Mouse (Mus musculus) bone marrow macrophage, adult 2 months (primary cell): ENCODE measurements around the gene Mef2c. TPM values are rescaled to one million over a fixed set of nuclear protein-coding genes. Genes with fewer than 3 reads are reported as not detected.
A peak's percentile ranks its signal among the peaks of the same experiment; 100 is the strongest.

Source experiments
- H3K27ac ChIP-seq: 2 replicates; pipeline ENCODE4 v1.5.1; 2012; ENCODE audit warnings: low read depth, low read length; ENCODE audit not compliant: insufficient read depth
- H3K4me1 ChIP-seq: 2 replicates; pipeline ENCODE4 v1.6.1; 2012; ENCODE audit warnings: low read length; ENCODE audit not compliant: control insufficient read depth, insufficient read depth
- H3K4me3 ChIP-seq: 2 replicates; pipeline ENCODE4 v1.5.1; 2012; ENCODE audit warnings: mild to moderate bottlenecking, low read length, moderate library complexity; ENCODE audit not compliant: insufficient read depth
- CTCF ChIP-seq: IDR thresholded peaks from 2 replicates; pipeline ENCODE4 v1.5.1; 2012; ENCODE audit warnings: low read depth, mild to moderate bottlenecking, low read length, moderate library complexity
- POLR2A ChIP-seq: IDR thresholded peaks from 2 replicates; pipeline ENCODE4 v1.6.1; 2012; ENCODE audit warnings: mild to moderate bottlenecking, low read depth, low read length, borderline replicate concordance
- polyA plus RNA-seq: library from polyadenylated mRNA; stranded (reverse); fragments of >200 nt; gene quantifications from 2 replicates; pipeline ENCODE4 v1.2.4, GENCODE M21; 2012; ENCODE audit not compliant: missing spikeins, insufficient read depth, insufficient read length

Gene Mef2c
- polyA plus RNA-seq, 1 experiment: 61.5 TPM

DNA sequence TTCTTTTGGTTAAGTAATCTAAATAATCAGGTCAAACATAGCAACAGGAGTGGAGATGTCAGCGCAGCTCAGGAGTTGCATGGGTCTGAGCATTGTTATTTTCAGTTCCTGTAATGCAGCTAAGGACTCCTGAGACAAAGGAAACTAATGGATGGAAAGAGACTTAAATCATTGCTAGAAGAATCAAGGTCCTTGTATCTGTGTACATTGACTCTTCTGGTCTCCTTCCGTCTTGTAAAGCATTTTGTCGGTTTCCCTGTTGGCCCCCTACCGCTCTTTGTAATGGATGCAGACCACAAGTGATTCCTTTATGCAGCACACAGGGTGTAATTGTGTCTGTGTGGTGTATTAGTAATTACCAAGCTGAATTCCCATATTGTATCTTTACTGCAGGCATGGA lies 101.0 kb downstream of the Mef2c start:
- Histone ChIP-seq H3K27ac (peak overlapping the region; percentile 79), H3K4me1 (peaks cover 32% of the 10 kb centered on the region), H3K4me3 (no peak overlapping the region)
- TF ChIP-seq CTCF (no peak), POLR2A (no peak)

DNA sequence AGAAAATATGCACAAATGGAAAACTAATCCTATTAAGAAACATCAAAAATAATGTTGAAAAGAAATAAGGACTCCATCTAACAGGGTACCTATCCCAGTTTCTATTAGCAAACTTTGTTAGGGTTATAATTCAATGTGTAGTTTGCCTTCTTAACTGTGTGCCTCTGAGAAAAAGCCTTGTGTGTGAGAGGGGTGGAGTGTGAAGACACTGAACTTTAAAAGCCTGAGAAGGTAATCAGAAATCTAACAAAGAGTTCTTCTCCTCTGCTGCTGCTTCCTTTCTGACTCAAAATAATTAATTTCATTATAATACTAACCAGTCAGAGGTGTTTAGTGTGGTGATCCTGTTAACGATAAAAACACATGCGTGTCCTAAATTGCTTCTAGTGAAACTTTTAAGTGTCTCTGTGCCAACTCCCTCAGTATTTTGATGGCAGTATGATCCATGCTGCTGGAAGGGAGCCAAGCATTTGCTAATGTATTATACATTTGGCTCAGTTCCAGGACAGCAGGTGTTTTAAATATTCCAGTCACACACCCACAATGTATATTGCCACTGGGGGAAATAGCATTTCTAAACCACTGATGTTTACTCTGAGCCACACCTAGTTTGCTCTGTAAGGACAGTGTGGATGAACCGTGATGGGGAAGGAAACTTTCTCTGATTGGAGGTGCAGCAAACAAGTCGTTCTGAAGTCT lies 104.2 kb downstream of the Mef2c start:
- no peak overlapping the region for H3K4me3 ChIP-seq
- H3K4me1 ChIP-seq: peaks cover 33% of the 10 kb centered on the region
- H3K27ac ChIP-seq: peak overlapping the region; percentile 92
- TF ChIP-seq POLR2A (no peak), CTCF (no peak)

DNA sequence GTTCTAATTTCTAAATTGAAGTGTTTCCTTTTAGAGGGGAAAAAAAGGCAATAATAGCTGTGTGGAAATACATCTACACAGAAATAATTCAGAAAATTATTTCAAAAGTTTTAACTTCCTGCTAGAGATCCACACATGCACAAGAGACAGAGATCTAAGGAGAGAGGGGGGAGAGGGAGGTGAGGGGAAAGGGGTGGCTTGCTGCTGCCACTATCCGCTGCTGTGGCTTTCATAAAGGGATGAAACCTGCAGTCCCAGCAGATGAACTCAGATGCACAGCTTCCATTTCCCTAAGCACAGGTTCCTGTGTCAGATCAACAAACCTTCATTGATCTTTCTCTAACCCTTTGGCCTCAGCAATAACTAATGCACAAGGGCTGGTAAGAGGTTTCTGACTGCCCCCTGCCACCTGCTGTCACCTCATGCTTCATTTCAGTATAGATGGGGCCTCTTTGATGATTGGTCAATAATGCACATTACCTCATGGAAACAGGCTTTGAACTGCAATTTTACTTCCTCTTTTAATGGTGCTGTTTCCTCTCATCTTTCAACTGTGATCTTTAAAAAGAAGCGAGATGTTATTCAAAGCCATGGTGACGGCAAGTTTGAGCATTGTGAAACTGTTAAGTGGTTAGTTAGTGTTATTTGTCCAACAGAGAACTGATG lies 105.2 kb downstream of the Mef2c start:
- Histone ChIP-seq H3K4me3 (no peak overlapping the region; the same call in 1 of the 2 replicates), H3K27ac (peak overlapping the region; percentile 94), H3K4me1 (peaks cover 37% of the 10 kb centered on the region)
- TF ChIP-seq CTCF: no peak
- no peak for TF ChIP-seq POLR2A

DNA sequence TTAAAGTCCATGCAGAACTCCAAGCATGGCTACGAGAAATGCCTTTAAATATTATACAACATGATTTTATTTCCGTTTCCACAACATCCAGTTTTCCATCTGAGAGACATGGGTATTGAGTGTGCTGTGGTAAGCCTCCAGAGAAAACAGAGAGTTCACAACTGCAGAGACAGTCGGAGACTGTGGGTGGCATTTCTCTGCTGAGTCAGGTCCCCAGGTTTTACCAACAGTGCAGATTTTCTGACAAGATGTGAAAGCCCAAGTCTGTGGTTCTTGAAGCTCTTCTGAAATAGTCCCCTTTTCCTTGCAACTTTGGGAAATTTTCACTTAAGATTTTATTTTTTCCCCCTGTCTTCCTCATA lies 105.7 kb downstream of the Mef2c start:
- peak overlapping the region; percentile 94 for H3K27ac ChIP-seq
- H3K4me1 ChIP-seq: peaks cover 37% of the 10 kb centered on the region
- no peak for TF ChIP-seq CTCF
- TF ChIP-seq POLR2A: no peak
- H3K4me3 ChIP-seq: peak overlapping the region; percentile 6; the same call in 1 of the 2 replicates

DNA sequence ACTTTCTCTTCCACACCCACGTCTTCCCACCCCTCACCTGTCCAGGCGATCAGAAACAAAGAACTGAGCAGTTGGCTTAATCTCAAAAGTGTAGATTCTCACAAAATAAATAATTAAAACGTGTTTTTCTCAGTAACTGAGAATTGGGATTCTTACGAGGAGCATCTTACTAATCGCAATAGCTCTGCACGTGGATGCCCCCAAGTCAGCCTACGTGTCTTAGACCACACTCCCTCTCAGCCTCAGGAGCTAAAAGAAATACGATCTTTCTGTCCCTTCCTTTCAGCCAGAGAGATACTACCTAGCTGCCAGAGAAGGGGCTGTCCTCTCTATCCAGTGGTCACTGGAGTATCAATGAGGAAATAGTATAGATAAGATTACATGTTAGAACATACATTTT lies 106.3 kb downstream of the Mef2c start:
- Histone ChIP-seq H3K4me3 (peak overlapping the region; percentile 15; the same call in 1 of the 2 replicates), H3K27ac (peak overlapping the region; percentile 94), H3K4me1 (peaks cover 34% of the 10 kb centered on the region)
- no peak for TF ChIP-seq CTCF
- TF ChIP-seq POLR2A: no peak

DNA sequence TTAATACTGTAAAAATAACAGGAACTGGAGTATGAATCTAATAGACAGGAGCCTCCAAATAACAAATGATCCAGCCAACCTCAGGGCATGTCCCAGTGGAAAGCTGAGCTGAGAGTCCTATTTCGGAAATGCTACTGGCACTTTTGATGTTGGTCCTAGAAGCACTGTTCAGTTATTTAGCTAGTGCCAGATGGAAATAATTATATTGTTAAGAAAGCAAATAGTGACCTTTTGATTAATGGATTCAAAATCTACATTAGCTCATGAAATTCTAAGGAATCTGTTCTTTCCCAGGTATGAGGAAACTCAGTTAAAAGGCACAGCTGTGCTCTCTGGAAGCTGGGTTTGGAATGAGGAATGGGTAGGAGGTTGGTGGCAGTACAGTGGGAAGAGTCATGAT lies 108.4 kb downstream of the Mef2c start:
- no peak overlapping the region for H3K4me3 ChIP-seq
- H3K27ac ChIP-seq: no peak overlapping the region
- peaks cover 37% of the 10 kb centered on the region for H3K4me1 ChIP-seq
- no peak for TF ChIP-seq POLR2A
- no peak for TF ChIP-seq CTCF

GRCm38 (mm10) chr13:83615875-83616274 lies 112.0 kb downstream of the Mef2c start:
- H3K4me1 ChIP-seq: peaks cover 25% of the 10 kb centered on the region
- no peak overlapping the region for H3K4me3 ChIP-seq
- no peak overlapping the region; the same call in 1 of the 2 replicates for H3K27ac ChIP-seq
- TF ChIP-seq CTCF (no peak), POLR2A (no peak)

- H3K4me3 ChIP-seq: no peak overlapping the region
- 0 out of 2 replicates have a peak overlapping the region, but pooled peaks have one; percentile 14 for H3K27ac ChIP-seq
- TF ChIP-seq POLR2A (no peak), CTCF (no peak)
- H3K4me1 ChIP-seq: peaks cover 10% of the 10 kb centered on the region
Measured at GRCm38 (mm10) chr13:83624651-83625050, 120.8 kb downstream of the Mef2c start.

GRCm38 (mm10) chr13:83627429-83627828 lies 123.6 kb downstream of the Mef2c start:
- Histone ChIP-seq H3K4me1 (peaks cover 10% of the 10 kb centered on the region), H3K4me3 (no peak overlapping the region), H3K27ac (no peak overlapping the region)
- TF ChIP-seq CTCF: no peak
- TF ChIP-seq POLR2A: no peak

- TF ChIP-seq CTCF: no peak
- no peak for TF ChIP-seq POLR2A
Measured at GRCm38 (mm10) chr13:83628139-83628538, 124.3 kb downstream of the Mef2c start.

GRCm38 (mm10) chr13:83633155-83633554 lies 129.3 kb downstream of the Mef2c start:
- TF ChIP-seq CTCF (no peak), POLR2A (no peak)
- Histone ChIP-seq H3K4me1 (peaks cover 9% of the 10 kb centered on the region), H3K4me3 (no peak overlapping the region), H3K27ac (no peak overlapping the region)

More at GRCm38 (mm10) chr13:83628139-83628538, 124.3 kb downstream of the Mef2c start:
- Histone ChIP-seq H3K27ac (no peak overlapping the region), H3K4me3 (no peak overlapping the region), H3K4me1 (peaks cover 8% of the 10 kb centered on the region)
